Mouse (Mus musculus) cerebellum, postnatal 36 days (tissue): Measurements from ENCODE around the gene Spa17.

Experiments
- DNase-seq, 2 experiments: peaks; one replicate each; pipeline ENCODE4 v3.0.0; 2021 to 2022; ENCODE audit warnings: mixed read lengths in 2 of 2

Spa17 gene

DNA sequence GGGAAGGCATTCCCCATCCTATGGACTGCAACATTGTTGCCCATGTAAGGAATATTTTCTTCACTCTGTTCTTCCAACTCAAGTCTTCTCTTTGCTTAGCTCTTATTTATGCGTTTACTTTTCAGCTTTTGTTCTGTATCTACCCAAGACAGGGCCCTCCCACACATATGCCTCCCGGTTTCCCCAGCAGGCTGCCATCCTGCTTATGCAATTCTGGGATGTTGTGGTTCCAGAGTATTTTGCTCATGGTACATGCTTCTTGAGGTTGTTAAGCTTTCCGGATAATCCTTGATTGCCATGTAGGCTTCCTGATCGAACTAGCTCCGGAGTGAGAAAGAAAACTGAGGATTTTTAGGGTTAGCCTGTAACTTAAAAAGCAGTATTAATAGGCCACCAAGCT is 1.7 kb upstream of the Spa17 start:
- DNase-seq: no peak

- DNase-seq: no peak
These were observed 794 bp upstream of the Spa17 start for GRCm38 (mm10) chr9:37614316-37614715.

DNA sequence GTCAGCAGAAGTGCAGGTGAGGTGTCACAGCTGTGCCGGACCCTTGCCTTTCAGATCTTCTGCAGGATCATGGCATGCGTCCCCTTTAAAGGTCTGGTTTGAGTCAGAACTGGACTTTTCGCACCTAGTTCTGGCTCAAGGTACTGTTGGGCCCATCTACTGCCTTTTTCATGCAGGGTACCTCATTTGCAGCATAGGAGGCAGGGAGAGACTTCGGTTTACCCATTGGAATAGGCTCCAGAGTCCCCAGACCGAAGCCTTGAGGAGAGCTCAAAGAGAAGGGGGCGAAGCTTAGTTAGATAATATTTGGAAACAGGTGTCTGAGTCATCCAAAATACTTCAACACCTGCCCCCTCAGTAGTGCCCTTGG is 374 bp upstream of the Spa17 start:
- DNase-seq: no peak

DNA sequence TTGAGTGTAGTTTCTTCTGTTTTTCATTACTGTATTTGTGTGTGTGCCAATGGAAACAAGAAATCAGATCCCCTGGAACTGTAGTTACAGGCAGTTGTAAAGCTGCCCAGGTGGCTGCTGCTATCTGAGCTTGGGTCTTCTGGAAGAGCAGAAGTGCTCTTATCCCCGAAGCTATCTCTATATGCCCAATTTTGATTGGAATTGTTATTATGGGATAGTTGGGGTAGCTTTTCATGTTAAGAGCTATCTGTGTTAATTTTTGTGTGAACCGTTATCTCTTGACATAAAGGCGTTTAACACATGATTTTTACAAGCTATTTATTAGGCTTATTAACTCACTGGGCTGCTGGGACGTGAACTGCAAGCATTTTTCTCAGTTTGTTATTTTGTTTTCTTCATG is 4.0 kb downstream of the Spa17 start:
- no peak for DNase-seq

- no peak for DNase-seq
These were observed 8.4 kb downstream of the Spa17 start for GRCm38 (mm10) chr9:37605089-37605488.

DNA sequence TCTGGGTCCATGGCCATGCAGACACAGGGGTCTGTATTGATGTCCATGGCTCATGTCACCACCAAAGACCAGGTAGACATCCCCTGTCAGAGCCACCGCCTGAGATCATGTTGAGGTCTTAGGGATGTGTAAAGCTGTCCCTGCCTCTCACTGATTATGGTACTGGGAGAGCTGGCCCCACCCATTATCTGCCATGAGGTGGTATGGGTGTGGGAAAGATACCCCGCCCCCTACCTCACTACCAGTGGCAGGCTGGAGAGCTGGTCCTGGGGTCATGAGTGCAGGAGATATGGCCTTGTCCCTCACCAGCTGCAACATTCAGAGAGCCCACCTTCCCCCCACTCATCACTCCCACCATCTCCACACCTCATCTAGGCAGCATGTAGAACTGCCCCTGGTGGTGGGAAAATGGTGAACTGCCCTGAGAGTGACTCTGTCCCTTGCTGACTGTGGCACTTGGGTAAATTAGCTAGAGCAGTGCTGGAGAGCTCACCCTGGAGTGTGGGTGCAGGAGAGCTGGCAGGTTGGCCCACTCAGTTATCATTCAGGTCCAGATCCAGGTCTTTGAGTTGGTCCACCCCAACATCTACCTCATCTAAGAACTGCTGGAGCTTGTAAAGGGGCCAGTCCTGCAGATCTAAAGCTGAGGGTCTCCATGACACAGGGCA is 12.8 kb downstream of the Spa17 start:
- no peak for DNase-seq

DNA sequence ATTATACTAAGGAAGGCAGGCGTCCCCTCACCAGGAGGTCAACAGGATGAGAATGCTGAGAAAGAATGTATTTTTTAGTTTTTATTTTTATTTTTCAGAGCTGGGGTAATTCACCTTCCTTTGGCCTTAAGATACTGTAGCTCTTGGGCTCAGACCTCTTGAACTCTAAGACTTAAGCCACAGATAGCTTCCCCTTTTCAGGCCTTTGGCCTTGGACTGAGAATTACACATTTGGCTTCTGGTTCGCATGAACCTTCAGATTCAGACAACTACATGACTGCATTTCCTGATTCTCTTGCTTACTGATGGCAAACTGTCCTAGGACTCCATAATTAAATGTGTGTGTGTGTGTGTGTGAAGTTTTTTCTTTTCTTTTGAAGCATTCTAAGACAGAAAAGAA is 14.9 kb downstream of the Spa17 start:
- DNase-seq: no peak

- no peak for DNase-seq
These were observed 18.0 kb downstream of the Spa17 start for GRCm38 (mm10) chr9:37595570-37595969.

- DNase-seq: no peak
These were observed 19.8 kb downstream of the Spa17 start for GRCm38 (mm10) chr9:37593690-37594089.

DNA sequence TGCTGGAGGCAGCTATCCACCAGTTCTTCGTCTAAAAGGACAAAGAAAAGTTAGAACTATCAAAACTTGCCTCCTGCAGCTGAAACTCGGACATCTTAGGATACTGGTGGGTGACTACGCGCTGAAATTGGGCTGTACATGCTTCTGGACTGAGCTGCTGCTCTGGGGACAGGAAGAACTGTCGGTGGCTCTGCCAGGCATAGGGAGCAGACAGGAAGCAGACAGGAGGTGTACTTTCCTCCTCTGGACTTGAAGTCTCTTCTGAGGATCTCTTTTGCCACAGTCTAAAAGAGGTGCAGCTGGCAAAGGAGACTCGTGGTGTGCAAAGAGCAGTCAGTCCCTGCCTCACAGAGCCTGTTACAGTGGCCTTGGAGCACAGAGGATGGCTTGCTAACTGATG is 20.9 kb downstream of the Spa17 start:
- no peak for DNase-seq

DNA sequence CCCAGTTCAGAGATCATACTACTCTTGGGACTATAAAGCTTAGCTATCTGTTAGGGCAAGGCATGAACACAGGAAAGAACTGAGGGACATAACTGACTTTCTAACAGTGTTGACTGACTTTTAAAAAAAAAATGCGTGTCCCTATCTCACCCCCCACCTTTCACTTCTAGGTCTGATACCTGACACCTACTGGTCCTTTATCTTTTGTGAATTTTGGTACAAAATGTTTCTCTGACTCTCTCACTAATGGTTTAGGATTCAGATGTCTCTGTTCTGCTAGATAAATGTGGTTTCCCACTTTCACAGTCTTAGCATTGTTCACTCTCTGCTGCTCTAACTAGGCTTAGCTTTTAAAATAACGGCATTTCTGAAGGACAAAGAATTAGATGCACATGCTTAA is 21.5 kb downstream of the Spa17 start:
- DNase-seq: no peak

- DNase-seq: no peak
These were observed 23.1 kb downstream of the Spa17 start for GRCm38 (mm10) chr9:37590381-37590780.

GRCm38 (mm10) chr9:37586718-37587117 is 26.8 kb downstream of the Spa17 start:
- no peak for DNase-seq

- DNase-seq: no peak
These were observed 29.9 kb downstream of the Spa17 start for GRCm38 (mm10) chr9:37583594-37583993.

DNA sequence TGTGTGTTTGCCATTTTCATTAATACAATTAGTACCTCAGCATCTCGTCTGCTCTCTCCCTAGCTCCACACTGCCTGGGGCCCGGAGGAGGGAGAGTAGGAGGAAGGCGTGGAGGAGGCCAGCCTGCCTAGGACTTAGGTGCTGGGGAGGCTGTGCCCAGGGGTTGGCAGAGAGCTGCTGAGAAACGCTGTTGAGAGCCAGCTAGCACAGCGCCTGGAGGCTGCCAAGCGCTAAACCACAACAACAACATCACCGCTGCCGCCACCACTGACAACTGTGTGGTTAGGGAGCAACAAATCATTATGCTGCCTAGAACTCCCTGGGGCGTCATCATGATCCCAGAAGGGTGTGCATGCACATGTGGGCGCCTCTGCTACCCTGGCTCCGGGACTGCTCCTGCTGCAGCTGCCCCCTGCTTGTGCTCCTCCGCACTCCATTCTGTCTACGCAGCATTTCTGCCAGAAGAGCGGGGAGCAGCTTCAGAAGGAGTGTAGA is 37.0 kb downstream of the Spa17 start:
- no peak for DNase-seq

GRCm38 (mm10) chr9:37572204-37572876 is 41.2 kb downstream of the Spa17 start:
- DNase-seq: no peak

DNA sequence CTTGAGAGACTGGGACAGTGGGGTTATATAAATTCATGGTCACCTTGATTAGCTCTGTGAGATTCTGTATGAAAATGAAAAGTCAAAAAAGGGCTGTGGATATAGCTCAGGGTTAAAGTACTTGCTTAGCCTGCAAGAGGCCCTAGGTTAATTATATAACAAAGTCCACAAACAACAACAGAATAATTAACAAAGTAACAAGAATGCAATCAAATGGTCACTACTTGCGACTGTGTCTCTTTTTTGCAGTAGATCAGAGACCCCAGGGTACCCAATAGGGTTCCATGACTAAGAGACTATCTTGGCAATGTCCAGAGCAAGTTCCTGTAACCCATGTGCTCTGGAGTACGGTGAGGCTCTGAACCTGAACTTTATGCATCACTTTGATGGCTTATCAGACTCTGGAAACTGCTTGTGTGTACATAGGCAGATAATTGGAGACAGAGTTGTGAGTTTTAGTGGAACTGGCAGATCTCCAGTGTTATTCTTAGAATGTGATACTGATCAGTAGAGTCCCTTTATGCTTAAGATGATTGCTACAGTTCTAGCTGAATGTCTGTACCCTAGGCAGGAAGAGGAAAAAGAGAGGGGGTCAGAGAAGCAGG is 44.2 kb downstream of the Spa17 start:
- DNase-seq: no peak

DNA sequence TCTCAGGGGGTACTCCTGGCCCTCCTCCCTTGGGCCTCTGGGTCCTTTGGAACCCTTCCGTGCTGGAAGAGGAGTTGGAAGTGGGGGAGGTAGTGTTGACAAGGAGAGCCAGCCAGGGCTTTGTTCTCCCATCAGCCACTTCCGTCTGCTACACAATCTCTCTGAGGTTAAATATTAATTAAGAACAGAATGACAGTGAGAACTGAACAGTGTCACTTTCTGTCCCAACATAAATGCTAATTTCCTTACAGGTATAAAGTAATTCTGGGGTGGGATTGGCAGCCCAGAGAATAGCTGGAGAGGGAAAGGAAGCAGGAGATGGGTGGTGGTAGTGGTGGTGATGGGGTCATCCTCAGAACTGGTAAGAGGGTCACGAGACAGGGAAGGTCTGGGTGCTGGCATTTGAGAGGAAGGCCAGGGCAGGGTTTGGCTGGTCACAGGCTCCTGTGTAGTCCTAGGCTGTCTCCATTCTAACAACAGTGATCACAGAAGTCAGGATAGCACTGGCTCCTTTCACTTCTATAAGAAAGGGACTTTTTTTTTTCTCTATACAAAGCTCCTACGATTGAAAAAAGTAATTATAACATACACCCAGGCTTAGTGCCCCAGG is 44.8 kb downstream of the Spa17 start:
- no peak for DNase-seq

GRCm38 (mm10) chr9:37567892-37568604 is 45.5 kb downstream of the Spa17 start:
- DNase-seq: no peak

DNA sequence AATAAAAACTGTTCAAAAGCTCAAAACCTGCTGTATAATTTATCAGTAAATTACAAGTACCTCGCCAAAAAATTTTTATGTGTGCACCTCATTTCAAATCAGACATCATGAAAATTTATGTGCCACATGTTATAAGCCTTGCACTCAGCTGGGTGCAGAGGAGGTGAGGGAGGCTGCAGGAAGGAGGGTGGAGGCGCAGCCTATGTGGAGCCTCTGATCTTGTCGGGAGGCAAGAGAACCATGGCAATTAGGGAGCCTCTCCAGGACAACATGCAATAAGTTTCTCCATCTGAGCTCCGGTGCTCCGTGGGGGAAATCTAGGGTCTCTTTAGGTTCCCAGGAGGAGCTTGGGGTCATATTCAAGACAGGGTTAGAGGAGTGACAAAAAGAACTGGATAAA is 46.1 kb downstream of the Spa17 start:
- DNase-seq: no peak

GRCm38 (mm10) chr9:37567019-37567418 is 46.5 kb downstream of the Spa17 start:
- no peak for DNase-seq

DNA sequence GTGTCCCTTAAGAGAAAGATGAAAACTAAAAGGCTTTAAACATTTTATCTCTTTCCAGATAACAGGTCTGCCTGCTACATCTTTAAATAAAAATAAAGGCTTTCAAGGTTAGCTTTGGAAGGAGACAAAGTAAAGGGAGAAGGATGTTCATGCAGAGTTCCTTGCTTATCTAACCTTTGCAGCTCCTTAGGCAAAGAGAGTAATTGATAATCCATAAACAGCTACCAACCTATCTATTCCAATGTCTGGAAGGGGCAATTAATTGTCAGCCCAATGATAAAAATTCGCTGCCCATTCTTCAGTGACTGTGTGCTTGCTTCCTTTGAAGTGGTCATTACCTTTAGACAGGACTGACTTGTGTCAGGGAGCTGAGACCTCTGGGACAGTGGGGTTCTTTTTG is 49.7 kb downstream of the Spa17 start:
- DNase-seq: no peak

- DNase-seq: no peak
These were observed 52.9 kb downstream of the Spa17 start for GRCm38 (mm10) chr9:37560617-37561016.
